In genomic region chr9:7292132-7292531, GRCm38 (mm10) we compare ENCODE assay signal across 19 mouse cellular contexts. TPM values are rescaled to one million over a fixed set of nuclear protein-coding genes. Genes with fewer than 3 reads are reported as not detected.
DNase-seq lines count a peak whose midpoint lies in the region; ATAC-seq and TF ChIP-seq lines count a peak whose summit lies in the region.
"Had no signal": no experiment of that assay in that cellular context is flagged by ENCODE, and none has a peak within 500 bp of the region (broad histone marks: within the 10 kb centered on the region; RNA-seq: fewer than 3 reads in every experiment).

No protein-coding gene starts in this region.

- H3K4me3 ChIP-seq in hindbrain, postnatal 0 days (ENCODE audit: low read length): no peak overlapping the region
- no peak overlapping the region for H3K4me3 ChIP-seq in hindbrain, embryonic 13.5 days
- no peak overlapping the region for H3K4me3 ChIP-seq in layer of hippocampus, adult 2 months
- H3K4me3 ChIP-seq in heart, embryonic 10.5 days: no peak overlapping the region
- H3K4me3 ChIP-seq: stomach, embryonic 15.5 days had no signal

- H3K4me2 ChIP-seq in hindbrain, postnatal 0 days (ENCODE audit: low read depth, low read length): no peak overlapping the region
- no peak overlapping the region for H3K4me2 ChIP-seq in hindbrain, embryonic 13.5 days
- H3K4me2 ChIP-seq: hindbrain, embryonic 14.5 days; stomach, embryonic 15.5 days had no signal

- peak; percentile 3 for DNase-seq in hindbrain, postnatal 0 days (ENCODE audit: low spot score)
- DNase-seq in layer of hippocampus, adult 2 months (ENCODE audit: low spot score in 2 of 2): no peak
- DNase-seq in layer of hippocampus, postnatal 36 days: no peak
- peak; percentile 8 to 12 for DNase-seq in right cerebral cortex, adult 2 months (ENCODE audit: low spot score in 2 of 2)
- DNase-seq in right cerebral cortex, adult 18-20 months: no peak
- DNase-seq in adrenal gland, postnatal 4 days (ENCODE audit: low spot score in 2 of 2): no peak
- no peak for DNase-seq in heart, embryonic 10.5 days (ENCODE audit: low spot score)
- DNase-seq: cerebellum, postnatal 25 days; lung, postnatal 14 days; retina, postnatal 1 day had no signal

- H3K9ac ChIP-seq in hindbrain, postnatal 0 days (replicated peaks; ENCODE audit: low read length): no peak overlapping the region
- H3K9ac ChIP-seq in hindbrain, embryonic 13.5 days: no peak overlapping the region
- H3K9ac ChIP-seq: hindbrain, embryonic 14.5 days; stomach, embryonic 15.5 days had no signal

- 13% methylated on average over 1 of the region's 1 CpGs for WGBS in hindbrain, postnatal 0 days
- 28% methylated on average over 1 of the region's 1 CpGs for WGBS in hindbrain, embryonic 13.5 days
- WGBS in heart, embryonic 10.5 days: 33% methylated on average over 1 of the region's 1 CpGs

- no peaks in the 10 kb centered on the region for H3K36me3 ChIP-seq in hindbrain, postnatal 0 days (ENCODE audit: insufficient read depth, low read length)
- H3K36me3 ChIP-seq in hindbrain, embryonic 13.5 days: no peaks in the 10 kb centered on the region
- no peaks in the 10 kb centered on the region for H3K36me3 ChIP-seq in heart, embryonic 10.5 days
- H3K36me3 ChIP-seq: stomach, embryonic 15.5 days had no signal

- H3K27me3 ChIP-seq in hindbrain, postnatal 0 days (ENCODE audit: insufficient read depth, low read length): no peaks in the 10 kb centered on the region
- no peaks in the 10 kb centered on the region for H3K27me3 ChIP-seq in hindbrain, embryonic 13.5 days
- no peaks in the 10 kb centered on the region for H3K27me3 ChIP-seq in heart, embryonic 10.5 days (ENCODE audit: insufficient read depth, poor library complexity, severe bottlenecking)
- H3K27me3 ChIP-seq: stomach, embryonic 15.5 days had no signal

- no peak overlapping the region for H3K27ac ChIP-seq in hindbrain, postnatal 0 days
- no peak overlapping the region for H3K27ac ChIP-seq in hindbrain, embryonic 13.5 days
- no peak overlapping the region for H3K27ac ChIP-seq in layer of hippocampus, adult 2 months
- no peak overlapping the region for H3K27ac ChIP-seq in heart, embryonic 10.5 days
- H3K27ac ChIP-seq: hindbrain, embryonic 14.5 days; kidney, postnatal 0 days; stomach, embryonic 15.5 days had no signal

- no peak for ATAC-seq in hindbrain, postnatal 0 days
- ATAC-seq in hindbrain, embryonic 13.5 days (ENCODE audit: low FRiP score): no peak
- ATAC-seq: activated CD4-positive, CD25-positive, alpha-beta regulatory T cell, adult 4 months; CD4-positive, CD25-positive, alpha-beta regulatory T cell, adult 4 months; forebrain, embryonic 16.5 days had no signal

- TF ChIP-seq CTCF in hindbrain, postnatal 0 days (IDR thresholded peaks at IDR 0.05; ENCODE audit: low read depth): 0 out of 2 replicates have a peak, but pooled peaks have one; percentile 4
- TF ChIP-seq CTCF in layer of hippocampus, adult 2 months (conservative IDR thresholded peaks at IDR 0.05): peak; percentile 66

- H3K4me1 ChIP-seq in hindbrain, postnatal 0 days (ENCODE audit: insufficient read depth, low read length): no peaks in the 10 kb centered on the region
- no peaks in the 10 kb centered on the region for H3K4me1 ChIP-seq in hindbrain, embryonic 13.5 days (replicated peaks)
- no peaks in the 10 kb centered on the region for H3K4me1 ChIP-seq in heart, embryonic 10.5 days
- H3K4me1 ChIP-seq: stomach, embryonic 15.5 days had no signal

- no peaks in the 10 kb centered on the region for H3K9me3 ChIP-seq in hindbrain, postnatal 0 days (ENCODE audit: low read length)
- H3K9me3 ChIP-seq in hindbrain, embryonic 13.5 days: no peaks in the 10 kb centered on the region
- no peaks in the 10 kb centered on the region for H3K9me3 ChIP-seq in heart, embryonic 10.5 days
- H3K9me3 ChIP-seq: stomach, embryonic 15.5 days had no signal

RNA-seq across cellular contexts. Expression of gene Mmp13, which starts 19.8 kb away (rescaled TPM):
- total RNA-seq in hindbrain, postnatal 0 days (2014; rRNA removed): 0.07 and 0.10 TPM in 2 replicates
- 0.14 TPM in 1 of 2 replicates, not detected in the other for polyA plus RNA-seq in hindbrain, postnatal 0 days (2015; fragmentation: Nextera tagmentation; extraction: Ambion mirVana)
- not detected in 2 replicates for polyA plus RNA-seq in hindbrain, embryonic 13.5 days (2015; fragmentation: Nextera tagmentation; extraction: Ambion mirVana)
- total RNA-seq in layer of hippocampus, adult 2 months (2021): under 1 TPM in 1 of 2 experiments, not detected in 1; 0.18 TPM
- total RNA-seq in layer of hippocampus, postnatal 36 days (2021): not detected
- total RNA-seq in adrenal gland, postnatal 4 days (2021): under 1 TPM; 0.11 to 0.37 TPM
- 0.05 TPM in 1 of 2 replicates, not detected in the other for polyA plus RNA-seq in heart, embryonic 10.5 days (2016; fragmentation: Nextera tagmentation; extraction: Ambion mirVana)
- total RNA-seq: left cerebral cortex, adult 8-10 months had no signal
- polyA plus RNA-seq: activated CD4-positive, CD25-positive, alpha-beta regulatory T cell, adult 4 months; CD4-positive, CD25-positive, alpha-beta regulatory T cell, adult 4 months; forebrain, embryonic 16.5 days; hindbrain, embryonic 14.5 days; neural tube, embryonic 14.5 days had no signal

RNA-seq across cellular contexts. Expression of gene Mmp12, which starts 52.0 kb away (rescaled TPM):
- total RNA-seq in hindbrain, postnatal 0 days (2014; rRNA removed): not detected in 2 replicates
- polyA plus RNA-seq in hindbrain, postnatal 0 days (2015; fragmentation: Nextera tagmentation; extraction: Ambion mirVana): 0.15 TPM in 1 of 2 replicates, not detected in the other
- polyA plus RNA-seq in hindbrain, embryonic 13.5 days (2015; fragmentation: Nextera tagmentation; extraction: Ambion mirVana): not detected in 2 replicates
- total RNA-seq in layer of hippocampus, adult 2 months (2021): not detected
- total RNA-seq in layer of hippocampus, postnatal 36 days (2021): not detected
- total RNA-seq in adrenal gland, postnatal 4 days (2021): under 1 TPM in 1 of 2 experiments, not detected in 1; 0.76 TPM
- not detected in 2 replicates for polyA plus RNA-seq in heart, embryonic 10.5 days (2016; fragmentation: Nextera tagmentation; extraction: Ambion mirVana)
- polyA plus RNA-seq: activated CD4-positive, CD25-positive, alpha-beta regulatory T cell, adult 4 months; CD4-positive, CD25-positive, alpha-beta regulatory T cell, adult 4 months; forebrain, embryonic 16.5 days; hindbrain, embryonic 14.5 days; kidney, postnatal 0 days; neural tube, embryonic 14.5 days had no signal

Comparison
In these comparisons a context has a peak if more than half of its experiments do, and no peak if none do; other contexts are left out.
1. DNase-seq: peak in hindbrain, postnatal 0 days (single experiment) and right cerebral cortex, adult 2 months (2 of 2); none in layer of hippocampus, adult 2 months (0 of 2), layer of hippocampus, postnatal 36 days (0 of 2), right cerebral cortex, adult 18-20 months (single experiment), adrenal gland, postnatal 4 days (0 of 2) and heart, embryonic 10.5 days (single experiment).